Mouse (Mus musculus): ENCODE data around the gene Ddb1. TPM values are rescaled to one million over a fixed set of nuclear protein-coding genes. Genes with fewer than 3 reads are reported as not detected.

Ddb1 gene
- polyA plus RNA-seq, 1 experiment from 2014 or later = 463 TPM

DNA sequence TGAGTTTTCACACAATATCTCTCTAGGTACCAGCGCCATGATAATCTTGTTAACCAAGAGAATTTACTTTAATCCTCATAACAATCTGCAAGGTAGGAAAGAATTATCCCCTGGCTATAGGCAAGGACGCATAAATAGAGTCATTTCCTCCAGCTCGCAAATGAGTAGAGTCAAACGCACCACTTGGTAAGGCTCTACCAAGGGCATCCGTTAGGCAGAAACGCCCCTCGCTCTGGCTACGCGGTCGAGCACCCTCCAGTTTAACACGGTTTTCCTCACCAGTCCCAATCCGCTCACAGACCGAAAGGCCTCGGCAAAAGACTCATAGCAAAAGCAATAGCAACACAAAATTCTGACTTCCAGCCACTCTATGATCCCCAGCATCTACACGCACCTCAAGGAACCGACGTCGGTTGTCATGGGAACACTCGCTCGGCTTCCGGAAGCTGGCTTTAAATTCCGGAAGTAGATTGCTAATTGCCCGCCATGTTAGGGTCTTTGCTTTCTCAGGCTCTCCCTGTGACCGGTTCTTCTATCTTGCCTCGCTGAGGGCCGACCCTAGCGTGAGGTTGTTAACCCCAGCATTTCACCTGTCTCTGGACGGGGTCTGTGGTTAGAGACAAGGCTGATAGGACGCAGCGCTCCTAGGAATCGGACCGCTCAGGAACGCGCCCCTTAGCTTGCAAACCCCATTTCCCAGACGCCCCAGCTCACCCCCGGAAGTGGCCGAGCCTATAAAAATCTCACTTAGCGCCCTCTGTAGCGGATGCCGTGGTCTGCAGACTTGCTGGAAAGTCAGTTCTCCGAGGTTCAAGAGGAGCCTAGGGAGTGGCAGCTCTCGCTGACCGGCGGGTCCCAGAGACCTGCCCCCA, 28.2 kb upstream of the Ddb1 start, which contains the start of the genes Cyb561a3 and Tmem138:
Gene Cyb561a3, plus strand, starts transcription at position 483 of the 872 bp plus-strand sequence.
Gene Tmem138, minus strand, starts transcription at position 673 of the 872 bp plus-strand sequence.
- Histone ChIP-seq H3K9me3 (replicated peaks) (no peaks in the 10 kb centered on the region), H3K27ac (replicated peaks) (peak within 1 kb of the TSS; percentile 94), H3K4me3 (peak within 1 kb of the TSS; percentile 79), H3K4me1 (peaks cover 23% of the 10 kb centered on the region), H3K27me3 (ENCODE audit: low read depth, poor library complexity, severe bottlenecking) (no peaks in the 10 kb centered on the region), H3K36me3 (peaks cover 33% of the 10 kb centered on the region)
- DNase-seq (ENCODE audit: low spot score) = peak; percentile 94
- WGBS = under 1% methylated on average over 44 of the region's 44 CpGs

DNA sequence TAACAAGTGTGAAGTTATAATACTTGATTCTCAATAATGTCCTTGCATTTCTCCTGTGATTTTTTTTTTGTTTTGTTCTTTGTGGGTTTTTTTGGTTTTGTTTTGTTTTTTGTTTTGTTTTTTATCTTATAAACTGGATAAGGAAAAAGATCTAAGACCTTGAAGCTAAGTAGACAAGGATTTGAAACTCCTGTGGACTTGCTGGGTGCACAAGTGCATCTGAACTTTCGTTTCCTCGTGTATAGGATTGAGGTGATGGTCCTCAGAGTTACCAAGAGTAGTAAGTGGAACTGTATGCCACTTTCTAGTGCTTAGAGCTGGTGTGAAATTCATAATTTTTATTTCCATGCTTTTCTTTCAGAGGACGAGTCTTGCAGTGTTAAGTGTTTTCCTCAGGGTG, 25.0 kb upstream of the Ddb1 start:
- Histone ChIP-seq H3K9me3 (replicated peaks) (no peaks in the 10 kb centered on the region), H3K36me3 (peaks cover 10% of the 10 kb centered on the region), H3K4me1 (peaks cover 23% of the 10 kb centered on the region), H3K4me3 (no peak overlapping the region), H3K27ac (replicated peaks) (no peak overlapping the region), H3K27me3 (ENCODE audit: low read depth, poor library complexity, severe bottlenecking) (no peaks in the 10 kb centered on the region)
- DNase-seq (ENCODE audit: low spot score) = no peak
- WGBS = 84% methylated on average over 3 of the region's 3 CpGs

DNA sequence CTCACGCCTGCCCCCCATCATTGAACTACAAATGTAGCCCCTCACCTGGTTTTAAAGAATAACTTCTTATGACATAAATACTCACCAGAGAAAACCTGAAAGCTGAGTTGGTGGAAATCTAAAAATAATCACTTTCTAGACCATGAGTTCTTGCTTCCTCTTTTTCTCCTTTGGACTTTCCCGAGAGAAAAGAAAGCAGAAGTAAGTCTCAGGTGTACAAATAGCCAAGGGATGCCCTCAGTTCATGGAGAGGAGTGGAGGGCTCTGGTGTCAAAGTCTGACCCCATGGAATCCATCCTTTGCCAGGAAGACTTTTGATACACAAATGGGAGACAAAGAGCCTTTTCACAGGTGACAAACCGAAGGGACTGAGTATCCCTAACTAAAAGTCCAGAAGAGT, 24.4 kb upstream of the Ddb1 start:
- H3K4me3 ChIP-seq = no peak overlapping the region
- H3K27me3 ChIP-seq (ENCODE audit: low read depth, poor library complexity, severe bottlenecking) = no peaks in the 10 kb centered on the region
- DNase-seq (ENCODE audit: low spot score) = no peak
- H3K27ac ChIP-seq (replicated peaks) = no peak overlapping the region
- no peaks in the 10 kb centered on the region for H3K9me3 ChIP-seq (replicated peaks)
- peaks cover 9% of the 10 kb centered on the region for H3K36me3 ChIP-seq
- H3K4me1 ChIP-seq = peaks cover 21% of the 10 kb centered on the region
- WGBS = 87% methylated on average over 3 of the region's 3 CpGs

DNA sequence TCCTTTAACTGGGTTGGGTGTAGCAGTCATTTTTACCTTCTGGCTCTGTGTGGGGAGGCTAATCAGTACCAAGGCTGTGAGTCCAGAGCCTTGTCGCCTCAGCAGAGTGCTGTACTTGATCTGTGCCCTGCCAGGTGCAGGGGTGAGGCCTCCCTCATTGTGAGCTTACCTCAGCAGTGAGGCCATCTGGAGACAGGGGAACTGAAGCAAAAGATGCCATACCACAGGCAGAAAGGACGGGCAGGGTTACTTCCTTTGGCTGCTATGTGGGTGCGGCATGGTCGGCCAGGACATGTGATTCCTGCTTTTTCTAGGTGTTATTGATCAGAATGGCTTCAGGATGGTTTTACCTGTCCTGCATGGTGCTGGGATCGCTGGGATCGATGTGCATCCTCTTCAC, 23.1 kb upstream of the Ddb1 start:
- Histone ChIP-seq H3K27ac (replicated peaks) (no peak overlapping the region), H3K36me3 (peaks cover 9% of the 10 kb centered on the region), H3K4me1 (peaks cover 13% of the 10 kb centered on the region), H3K27me3 (ENCODE audit: low read depth, poor library complexity, severe bottlenecking) (no peaks in the 10 kb centered on the region), H3K4me3 (no peak overlapping the region), H3K9me3 (replicated peaks) (no peaks in the 10 kb centered on the region)
- 84% methylated on average over 6 of the region's 6 CpGs for WGBS
- no peak for DNase-seq (ENCODE audit: low spot score)

DNA sequence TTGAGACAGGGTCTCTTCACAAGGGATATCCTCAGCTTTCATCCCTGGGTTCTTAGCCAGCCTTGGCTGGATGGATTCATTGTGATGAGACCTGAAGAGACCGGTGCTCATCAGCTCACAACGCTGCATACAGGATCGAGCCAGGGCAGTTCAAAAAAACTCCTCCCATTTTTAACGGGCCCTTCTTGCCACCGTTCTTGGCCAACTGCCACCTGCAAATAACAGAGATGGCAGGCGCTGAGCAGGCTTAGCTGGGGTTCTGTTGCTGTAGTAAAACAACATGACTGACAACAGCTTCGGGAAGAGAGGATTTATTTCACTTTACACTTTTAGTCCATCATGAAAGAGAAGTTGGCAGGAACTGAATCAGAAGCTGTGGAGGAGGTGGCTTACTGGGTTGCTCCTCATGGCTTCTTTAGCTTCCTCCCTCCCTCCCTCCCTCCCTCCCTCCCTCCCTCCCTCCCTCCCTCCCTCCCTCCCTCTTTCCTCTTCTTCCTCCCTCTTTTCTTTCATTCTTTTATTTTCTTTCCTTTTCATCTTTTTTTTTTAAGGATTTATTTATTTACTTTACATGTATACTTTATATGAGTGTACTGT, 21.5 kb upstream of the Ddb1 start:
- WGBS = 83% methylated on average over 7 of the region's 7 CpGs
- Histone ChIP-seq H3K27ac (replicated peaks) (no peak overlapping the region), H3K9me3 (replicated peaks) (no peaks in the 10 kb centered on the region), H3K4me1 (no peaks in the 10 kb centered on the region), H3K4me3 (no peak overlapping the region), H3K36me3 (peaks cover 18% of the 10 kb centered on the region), H3K27me3 (ENCODE audit: low read depth, poor library complexity, severe bottlenecking) (no peaks in the 10 kb centered on the region)
- no peak for DNase-seq (ENCODE audit: low spot score)

DNA sequence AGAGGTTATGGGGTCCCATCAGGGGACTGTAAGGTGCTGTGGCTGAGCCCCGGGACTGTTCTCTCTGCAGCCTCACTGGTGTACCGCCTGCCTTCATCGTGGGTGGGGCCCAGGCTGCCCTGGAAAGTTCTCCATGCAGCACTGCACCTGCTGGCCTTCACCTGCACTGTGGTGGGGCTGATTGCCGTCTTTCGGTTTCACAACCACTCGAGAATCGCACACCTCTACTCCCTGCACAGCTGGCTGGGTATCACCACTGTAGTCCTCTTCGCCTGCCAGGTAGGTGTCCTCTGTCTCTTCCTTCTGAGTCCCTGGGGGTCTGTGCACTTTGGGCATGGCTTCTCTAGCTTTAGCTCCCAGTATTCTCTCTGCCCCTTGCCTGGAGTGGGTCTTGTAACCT, 20.0 kb upstream of the Ddb1 start:
- no peak overlapping the region for H3K4me3 ChIP-seq
- peaks cover 8% of the 10 kb centered on the region; the same call in 1 of the 2 replicates for H3K4me1 ChIP-seq
- H3K36me3 ChIP-seq = peaks cover 23% of the 10 kb centered on the region
- no peaks in the 10 kb centered on the region for H3K27me3 ChIP-seq (ENCODE audit: low read depth, poor library complexity, severe bottlenecking)
- H3K9me3 ChIP-seq (replicated peaks) = no peaks in the 10 kb centered on the region
- no peak overlapping the region for H3K27ac ChIP-seq (replicated peaks)
- 89% methylated on average over 8 of the region's 8 CpGs for WGBS
- no peak for DNase-seq (ENCODE audit: low spot score)

DNA sequence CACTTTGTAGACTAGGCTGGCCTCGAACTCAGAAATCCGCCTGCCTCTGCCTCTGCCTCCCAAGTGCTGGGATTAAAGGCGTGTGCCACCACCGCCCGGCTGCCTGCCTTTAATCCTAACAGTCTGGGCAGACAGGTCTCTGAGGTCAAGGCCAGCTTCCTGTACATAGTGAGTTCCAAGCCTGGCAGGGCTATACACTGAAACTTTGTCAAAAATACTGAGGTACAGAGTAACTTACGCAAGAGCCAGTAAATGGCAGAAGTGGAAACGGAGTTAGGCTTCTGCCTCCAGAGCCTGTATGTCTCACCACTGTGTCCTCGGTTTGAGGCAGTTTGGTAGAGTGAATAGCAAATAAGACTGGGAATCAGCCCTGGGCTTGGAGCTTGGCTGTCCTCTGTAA, 17.9 kb upstream of the Ddb1 start:
- Histone ChIP-seq H3K4me1 (peaks cover 8% of the 10 kb centered on the region; the same call in 1 of the 2 replicates), H3K4me3 (no peak overlapping the region), H3K27me3 (ENCODE audit: low read depth, poor library complexity, severe bottlenecking) (no peaks in the 10 kb centered on the region), H3K27ac (replicated peaks) (no peak overlapping the region), H3K36me3 (peaks cover 29% of the 10 kb centered on the region), H3K9me3 (replicated peaks) (no peaks in the 10 kb centered on the region)
- WGBS = 84% methylated on average over 8 of the region's 8 CpGs
- DNase-seq (ENCODE audit: low spot score) = no peak

DNA sequence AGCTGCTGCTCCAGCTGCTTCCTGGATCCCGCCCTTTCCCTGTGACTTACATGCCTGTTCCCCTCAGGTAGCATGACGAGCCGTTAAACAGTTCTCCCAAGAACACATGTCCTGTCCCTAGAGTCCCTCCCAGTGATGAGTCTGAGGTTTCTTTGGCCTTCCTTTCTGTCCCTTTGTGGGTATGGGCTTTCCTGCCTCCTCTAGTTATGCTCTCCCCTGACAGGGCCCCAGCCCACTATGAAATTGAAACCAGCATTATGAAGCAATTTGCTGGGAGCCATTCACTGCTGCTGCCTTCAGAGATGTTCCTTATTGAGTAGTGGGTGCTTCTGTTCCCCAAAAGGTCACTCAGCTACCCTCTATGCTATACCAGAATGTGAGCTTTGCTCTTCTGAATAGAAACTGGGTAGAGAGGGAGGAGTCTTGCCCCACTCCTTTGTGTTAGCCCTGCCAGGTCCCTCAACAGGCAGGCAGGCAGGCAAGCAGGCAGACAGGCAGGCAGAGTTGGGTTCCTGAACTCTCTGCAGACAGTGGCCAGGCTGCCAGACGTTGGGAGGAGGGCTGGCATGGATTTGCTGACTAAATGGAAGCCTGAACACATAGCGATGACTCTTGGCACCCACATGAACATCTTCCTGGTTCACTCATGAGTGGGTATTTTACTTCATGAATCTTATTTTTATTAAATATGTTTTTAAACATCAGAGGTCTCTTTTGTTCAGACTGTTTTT, 15.8 kb upstream of the Ddb1 start:
- Histone ChIP-seq H3K4me1 (peaks cover 8% of the 10 kb centered on the region; the same call in 1 of the 2 replicates), H3K4me3 (no peak overlapping the region), H3K27ac (replicated peaks) (no peak overlapping the region; the same call in 1 of the 2 replicates), H3K9me3 (replicated peaks) (no peaks in the 10 kb centered on the region), H3K27me3 (ENCODE audit: low read depth, poor library complexity, severe bottlenecking) (no peaks in the 10 kb centered on the region), H3K36me3 (peaks cover 47% of the 10 kb centered on the region)
- DNase-seq (ENCODE audit: low spot score) = no peak
- 75% methylated on average over 5 of the region's 5 CpGs for WGBS

DNA sequence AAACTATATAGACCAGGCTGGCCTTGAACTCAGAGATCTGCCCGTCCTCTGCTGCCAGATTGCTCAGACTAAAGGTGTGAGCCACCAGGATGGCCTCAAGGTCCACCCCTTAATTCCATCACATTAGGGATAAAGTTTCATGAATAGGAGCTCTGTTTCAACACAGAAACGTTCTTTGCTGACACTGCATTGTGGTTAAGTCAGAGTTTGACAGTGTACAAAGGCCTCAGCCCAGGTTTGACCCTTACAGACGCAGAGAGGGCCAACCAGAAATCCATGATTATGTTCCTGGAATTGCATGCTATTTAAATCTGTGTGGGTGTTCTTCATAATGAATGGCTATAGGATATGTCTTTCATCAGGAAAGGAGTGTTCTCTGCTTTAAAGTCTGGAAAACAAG, 14.8 kb upstream of the Ddb1 start:
- no peaks in the 10 kb centered on the region for H3K9me3 ChIP-seq (replicated peaks)
- 79% methylated on average over 3 of the region's 3 CpGs for WGBS
- H3K27me3 ChIP-seq (ENCODE audit: low read depth, poor library complexity, severe bottlenecking) = no peaks in the 10 kb centered on the region
- peaks cover 8% of the 10 kb centered on the region; the same call in 1 of the 2 replicates for H3K4me1 ChIP-seq
- no peak overlapping the region for H3K4me3 ChIP-seq
- no peak for DNase-seq (ENCODE audit: low spot score)
- H3K27ac ChIP-seq (replicated peaks) = no peak overlapping the region
- peaks cover 54% of the 10 kb centered on the region for H3K36me3 ChIP-seq

DNA sequence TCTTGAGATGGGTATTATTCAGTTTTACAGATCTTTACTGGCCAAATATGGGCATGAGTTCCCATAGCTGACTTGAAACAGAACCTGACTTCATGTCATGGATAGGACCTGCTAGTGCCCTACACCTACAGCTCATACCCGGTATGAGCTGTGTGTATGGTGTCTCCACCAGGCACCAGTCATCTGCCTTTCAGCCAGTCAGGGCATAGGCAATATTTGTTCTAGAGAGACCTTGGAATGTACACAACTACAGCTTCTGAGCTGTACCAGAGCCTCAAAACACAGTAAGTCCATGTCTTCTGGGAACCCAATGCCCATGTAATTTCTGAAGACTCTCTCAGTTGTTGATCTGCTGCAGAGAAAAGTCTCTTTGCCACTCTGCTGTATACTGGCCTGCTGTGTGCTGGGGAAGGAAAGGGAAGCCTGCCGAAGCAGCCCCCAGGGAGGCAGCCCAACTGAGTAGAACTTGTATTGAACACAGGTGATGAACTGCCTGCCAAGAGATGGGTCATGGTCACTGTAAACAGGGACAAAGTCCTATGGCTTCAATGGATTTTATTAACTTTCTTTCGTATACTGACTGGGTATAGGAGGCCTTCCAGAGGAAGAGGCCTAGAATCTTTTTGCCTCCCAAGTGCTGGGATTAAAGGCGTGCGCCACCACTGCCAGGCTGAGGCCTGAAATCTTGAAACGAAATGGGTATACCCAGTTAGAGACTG, 13.3 kb upstream of the Ddb1 start:
- Histone ChIP-seq H3K36me3 (peaks cover 69% of the 10 kb centered on the region), H3K4me3 (no peak overlapping the region), H3K4me1 (peaks cover 8% of the 10 kb centered on the region; the same call in 1 of the 2 replicates), H3K9me3 (replicated peaks) (no peaks in the 10 kb centered on the region), H3K27me3 (ENCODE audit: low read depth, poor library complexity, severe bottlenecking) (no peaks in the 10 kb centered on the region), H3K27ac (replicated peaks) (no peak overlapping the region)
- WGBS = 91% methylated on average over 6 of the region's 6 CpGs
- no peak for DNase-seq (ENCODE audit: low spot score)

DNA sequence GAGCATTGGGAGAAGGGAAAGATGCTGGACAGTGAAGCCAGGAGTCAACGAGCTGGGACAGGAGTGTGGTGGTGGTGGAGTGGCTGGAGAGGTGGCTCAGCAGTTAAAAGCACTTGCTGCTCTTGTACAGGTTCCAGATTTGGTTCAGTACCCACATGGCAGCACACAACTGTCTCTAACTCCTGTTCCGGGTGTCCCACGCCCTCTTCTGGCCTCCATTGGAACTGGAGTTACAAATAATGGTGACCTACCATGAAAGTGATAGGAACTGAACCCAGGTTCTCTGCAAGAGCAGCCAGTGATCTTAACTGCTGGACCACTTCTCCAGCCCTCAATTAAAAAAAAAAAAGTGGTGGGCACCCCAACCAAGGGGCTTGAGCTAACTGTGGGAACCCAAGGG, 6.9 kb upstream of the Ddb1 start:
- H3K27ac ChIP-seq (replicated peaks) = no peak overlapping the region
- 40% methylated on average over 3 of the region's 3 CpGs for WGBS
- H3K36me3 ChIP-seq = peaks cover 73% of the 10 kb centered on the region
- H3K27me3 ChIP-seq (ENCODE audit: low read depth, poor library complexity, severe bottlenecking) = no peaks in the 10 kb centered on the region
- no peaks in the 10 kb centered on the region for H3K9me3 ChIP-seq (replicated peaks)
- H3K4me3 ChIP-seq = no peak overlapping the region
- DNase-seq (ENCODE audit: low spot score) = no peak
- H3K4me1 ChIP-seq = peaks cover 13% of the 10 kb centered on the region

DNA sequence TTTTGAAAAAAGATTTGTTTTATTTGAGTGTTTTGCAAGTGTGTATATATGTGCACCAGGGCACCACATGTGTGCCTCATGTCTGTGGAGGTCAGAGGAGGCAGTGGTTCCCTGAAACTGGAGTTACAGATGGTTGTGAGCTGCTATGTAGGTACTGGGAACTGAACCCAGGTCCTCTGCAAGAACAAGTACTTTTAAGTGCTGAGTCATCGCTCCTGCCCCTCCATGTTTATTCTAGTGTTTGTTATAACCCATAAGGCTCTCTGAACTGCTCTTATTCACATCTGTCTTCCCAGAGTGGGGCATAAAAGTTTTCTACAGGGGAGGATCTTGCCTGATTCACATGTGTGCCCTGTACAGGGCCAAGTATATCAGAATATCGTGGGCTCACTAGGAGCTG, 5.5 kb upstream of the Ddb1 start:
- Histone ChIP-seq H3K9me3 (replicated peaks) (no peaks in the 10 kb centered on the region), H3K27me3 (ENCODE audit: low read depth, poor library complexity, severe bottlenecking) (no peaks in the 10 kb centered on the region), H3K36me3 (peaks cover 58% of the 10 kb centered on the region), H3K4me1 (peaks cover 27% of the 10 kb centered on the region), H3K27ac (replicated peaks) (no peak overlapping the region), H3K4me3 (no peak overlapping the region)
- 93% methylated on average over 2 of the region's 2 CpGs for WGBS
- DNase-seq (ENCODE audit: low spot score) = no peak
